In the genomic region with DNA sequence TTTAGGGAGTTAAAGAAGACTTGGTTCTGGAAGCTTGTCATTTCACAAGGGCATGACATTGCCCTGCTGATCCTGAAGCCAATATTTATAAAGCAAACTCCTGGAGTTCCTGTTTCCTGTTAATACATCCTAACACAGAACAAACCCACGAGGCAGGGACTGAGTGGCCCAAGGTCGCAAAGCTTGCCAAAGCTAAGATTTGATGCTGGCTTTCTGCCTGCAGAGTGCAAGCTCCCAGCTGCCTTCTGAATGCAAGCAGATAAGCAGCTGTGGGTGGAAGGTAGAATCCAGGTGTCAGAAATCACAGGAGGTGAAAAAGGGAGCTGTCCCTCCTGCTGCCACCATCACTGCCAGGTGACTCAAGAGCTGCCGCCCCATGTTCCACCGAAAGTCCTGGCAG, we compare ENCODE assay signal across 10 mouse cellular contexts.
DNase-seq lines count a peak whose midpoint lies in the region.
"Had no signal": no experiment of that assay in that cellular context is flagged by ENCODE, and none has a peak within 500 bp of the region (broad histone marks: within the 10 kb centered on the region; RNA-seq: fewer than 3 reads in every experiment).

No protein-coding gene starts in this region.

- peak; percentile 32 to 81 for DNase-seq in adrenal gland, adult (ENCODE audit: inconsistent age in 2 of 2, low spot score in 1 of 2)
- no peak for DNase-seq in adrenal gland, postnatal 4 days (ENCODE audit: low spot score in 2 of 2)
- peak; percentile 3 to 4 for DNase-seq in kidney, postnatal 36 days
- DNase-seq in kidney, postnatal 25 days: no peak
- DNase-seq in fat pad, adult 2 months (ENCODE audit: extremely low read depth, low read depth, low spot score): peak; percentile 39
- peak; percentile 30 for DNase-seq in lung, postnatal 10 days
- no peak for DNase-seq in retina, embryonic 14.5 days (ENCODE audit: low spot score)
- no peak for DNase-seq in B cell, adult 2 months
- DNase-seq: cerebellum, postnatal 36 days; layer of hippocampus, adult 9-11 months had no signal

Comparison
In these comparisons a context has a peak if more than half of its experiments do, and no peak if none do; other contexts are left out.
1. DNase-seq: peak in adrenal gland, adult (2 of 2), kidney, postnatal 36 days (2 of 2), fat pad, adult 2 months (single experiment) and lung, postnatal 10 days (single experiment); none in adrenal gland, postnatal 4 days (0 of 2), kidney, postnatal 25 days (0 of 2), retina, embryonic 14.5 days (single experiment) and B cell, adult 2 months (0 of 2).